Mouse (Mus musculus) midbrain, embryonic 14.5 days (tissue): ENCODE data around the gene Stk36. TPM values are rescaled to one million over a fixed set of nuclear protein-coding genes. Genes with fewer than 3 reads are reported as not detected.
A peak's percentile ranks its signal among the peaks of the same experiment; 100 is the strongest.

Experiments
- ATAC-seq: fragments of 200-750 bp; cut with Nextera tagmentation; 2 replicates; pipeline ENCODE4 v1.8.0; 2017; ENCODE audit warnings: moderate number of reproducible peaks, moderate library complexity; ENCODE audit not compliant: low FRiP score, low TSS enrichment
- DNase-seq: peaks from one replicate; pipeline ENCODE4 v3.0.0-alpha.2; 2015
- H3K27ac ChIP-seq: fragments of 300-500 bp; sonication (generic); replicated peaks from 2 replicates; pipeline ENCODE4 v1.5.1; 2014; ENCODE audit warnings: mild to moderate bottlenecking, low read depth, low read length, moderate library complexity
- H3K27me3 ChIP-seq: fragments of 300-500 bp; sonication (generic); 2 replicates; pipeline ENCODE4 v1.6.1; 2014; ENCODE audit warnings: low read length, control low read depth, mixed read lengths; ENCODE audit not compliant: control insufficient read depth, insufficient read depth
- H3K36me3 ChIP-seq: fragments of 300-500 bp; sonication (generic); 2 replicates; pipeline ENCODE4 v1.6.1; 2014; ENCODE audit warnings: low read length, control low read depth; ENCODE audit not compliant: control insufficient read depth, insufficient read depth
- H3K4me1 ChIP-seq: fragments of 300-500 bp; sonication (generic); 2 replicates; pipeline ENCODE4 v1.6.1; 2014; ENCODE audit warnings: mild to moderate bottlenecking, antibody characterized with exemption, low read length, control low read depth; ENCODE audit not compliant: control insufficient read depth, insufficient read depth
- H3K4me2 ChIP-seq: fragments of 300-500 bp; sonication (generic); 2 replicates; pipeline ENCODE4 v1.6.1; 2014; ENCODE audit warnings: mild to moderate bottlenecking, low read length, moderate library complexity
- H3K4me3 ChIP-seq: fragments of 300-500 bp; sonication (generic); replicated peaks from 2 replicates; pipeline ENCODE4 v1.5.1; 2014; ENCODE audit warnings: low read depth, low read length
- H3K9ac ChIP-seq: fragments of 300-500 bp; sonication (generic); replicated peaks from 2 replicates; pipeline ENCODE4 v1.6.1; 2014; ENCODE audit warnings: mild to moderate bottlenecking, low read length, moderate library complexity
- H3K9me3 ChIP-seq: fragments of 300-500 bp; sonication (generic); 2 replicates; pipeline ENCODE4 v1.6.1; 2016; ENCODE audit warnings: low read length, control low read depth, mixed read lengths; ENCODE audit not compliant: control insufficient read depth
- WGBS: fragments of 180-500 bp; shearing (Covaris S2); extraction: QIAGEN DNeasy Blood & Tissue Kit; methylation state at CpG from one replicate; pipeline ENCODE4 v1.1.7; 2014; 5-methylcytosine and 5-hydroxymethylcytosine counted together
- polyA plus RNA-seq: library from polyadenylated mRNA; unstranded; fragments of >200 nt; fragmentation: Nextera tagmentation; extraction: Ambion mirVana; gene quantifications from 2 replicates; pipeline ENCODE4 v1.2.1, GENCODE M21; 2014

Stk36 gene
- polyA plus RNA-seq, result 15.8 and 19.7 TPM in 2 replicates

GRCm38 (mm10) chr1:74601267-74601962 lies at the start of gene Stk36, which contains the start of gene Rnf25:
Gene Stk36, plus strand, starts transcription at chr1:74601445.
Gene Rnf25, minus strand, starts transcription at chr1:74601397.
- H3K36me3 ChIP-seq, result peaks cover 39% of the 10 kb centered on the region
- peaks cover 14% of the 10 kb centered on the region for H3K4me1 ChIP-seq
- H3K4me3 ChIP-seq, result peak within 1 kb of the TSS; percentile 82
- H3K27me3 ChIP-seq, result no peaks in the 10 kb centered on the region
- DNase-seq, result peak; percentile 95
- ATAC-seq, result peak; percentile 85
- H3K9ac ChIP-seq, result peak within 1 kb of the TSS; percentile 74
- H3K4me2 ChIP-seq, result peak within 1 kb of the TSS; percentile 88
- no peaks in the 10 kb centered on the region for H3K9me3 ChIP-seq
- H3K27ac ChIP-seq, result peak within 1 kb of the TSS; percentile 46
- WGBS, result 9% methylated on average over 25 of the region's 25 CpGs

GRCm38 (mm10) chr1:74559061-74559460 lies 42.2 kb upstream of the Stk36 start:
- H3K36me3 ChIP-seq, result peaks cover 13% of the 10 kb centered on the region; the same call in 1 of the 2 replicates
- no peaks in the 10 kb centered on the region for H3K9me3 ChIP-seq
- no peak overlapping the region for H3K4me2 ChIP-seq
- WGBS, result 86% methylated on average over 5 of the region's 5 CpGs
- H3K4me3 ChIP-seq, result no peak overlapping the region
- no peak overlapping the region for H3K27ac ChIP-seq
- H3K27me3 ChIP-seq, result no peaks in the 10 kb centered on the region
- DNase-seq (no peak), ATAC-seq (no peak)
- no peaks in the 10 kb centered on the region for H3K4me1 ChIP-seq
- H3K9ac ChIP-seq, result no peak overlapping the region

GRCm38 (mm10) chr1:74565834-74566233 lies 35.4 kb upstream of the Stk36 start:
- Histone ChIP-seq H3K27me3 (no peaks in the 10 kb centered on the region), H3K4me1 (no peaks in the 10 kb centered on the region), H3K9me3 (no peaks in the 10 kb centered on the region), H3K4me3 (no peak overlapping the region), H3K9ac (no peak overlapping the region), H3K4me2 (no peak overlapping the region), H3K27ac (no peak overlapping the region), H3K36me3 (peaks cover 76% of the 10 kb centered on the region)
- WGBS, result 50% methylated on average over 6 of the region's 6 CpGs
- ATAC-seq (no peak), DNase-seq (no peak)

- 92% methylated on average over 29 of the region's 29 CpGs for WGBS
- DNase-seq (no peak), ATAC-seq (no peak)
Measured at GRCm38 (mm10) chr1:74569739-74570719, 31.2 kb upstream of the Stk36 start.

GRCm38 (mm10) chr1:74582621-74583020 lies 18.6 kb upstream of the Stk36 start:
- Histone ChIP-seq H3K4me1 (peaks cover 9% of the 10 kb centered on the region; the same call in 1 of the 2 replicates), H3K9ac (no peak overlapping the region), H3K27me3 (no peaks in the 10 kb centered on the region), H3K4me3 (no peak overlapping the region), H3K27ac (no peak overlapping the region), H3K4me2 (no peak overlapping the region), H3K9me3 (no peaks in the 10 kb centered on the region), H3K36me3 (peaks cover 44% of the 10 kb centered on the region)
- DNase-seq (no peak), ATAC-seq (no peak)
- 76% methylated on average over 3 of the region's 3 CpGs for WGBS

More at GRCm38 (mm10) chr1:74569739-74570719, 31.2 kb upstream of the Stk36 start:
- no peak overlapping the region for H3K4me3 ChIP-seq
- H3K27me3 ChIP-seq, result no peaks in the 10 kb centered on the region
- H3K36me3 ChIP-seq, result peaks cover 95% of the 10 kb centered on the region
- H3K4me2 ChIP-seq, result no peak overlapping the region
- H3K9me3 ChIP-seq, result no peaks in the 10 kb centered on the region
- no peaks in the 10 kb centered on the region for H3K4me1 ChIP-seq
- H3K27ac ChIP-seq, result no peak overlapping the region
- no peak overlapping the region for H3K9ac ChIP-seq

- Histone ChIP-seq H3K27ac (no peak overlapping the region), H3K36me3 (peaks cover 22% of the 10 kb centered on the region), H3K4me1 (peaks cover 12% of the 10 kb centered on the region; the same call in 1 of the 2 replicates), H3K4me3 (no peak overlapping the region), H3K9me3 (no peaks in the 10 kb centered on the region), H3K27me3 (no peaks in the 10 kb centered on the region), H3K4me2 (no peak overlapping the region), H3K9ac (no peak overlapping the region)
- WGBS, result 97% methylated on average over 3 of the region's 3 CpGs
- no peak for ATAC-seq
- no peak for DNase-seq
Measured at GRCm38 (mm10) chr1:74584616-74585398, 16.4 kb upstream of the Stk36 start.

- H3K9me3 ChIP-seq, result no peaks in the 10 kb centered on the region
- under 1% methylated on average over 24 of the region's 24 CpGs for WGBS
- ATAC-seq (no peak), DNase-seq (no peak)
- H3K9ac ChIP-seq, result peak overlapping the region; percentile 75
- peak overlapping the region; percentile 85 for H3K27ac ChIP-seq
- peak overlapping the region; percentile 65 for H3K4me3 ChIP-seq
- H3K4me1 ChIP-seq, result peaks cover 12% of the 10 kb centered on the region; the same call in 1 of the 2 replicates
- no peaks in the 10 kb centered on the region for H3K27me3 ChIP-seq
- H3K36me3 ChIP-seq, result peaks cover 37% of the 10 kb centered on the region
- peak overlapping the region; percentile 80 for H3K4me2 ChIP-seq
Measured at GRCm38 (mm10) chr1:74587233-74587772, 13.9 kb upstream of the Stk36 start.
